Mouse (Mus musculus): ENCODE measurements around the gene Hpcal4.
A peak's percentile ranks its signal among the peaks of the same experiment; 100 is the strongest.

Gene Hpcal4

GRCm38 (mm10) chr4:123201186-123202093, 18.4 kb downstream of the Hpcal4 start, which contains the start of gene Nt5c1a:
Nt5c1a (plus strand) TSS chr4:123201504.
- no peak for DNase-seq (ENCODE audit: low spot score)

GRCm38 (mm10) chr4:123202094-123202420, 19.0 kb downstream of the Hpcal4 start:
- no peak for DNase-seq (ENCODE audit: low spot score)

- no peak for DNase-seq (ENCODE audit: low spot score)
Observed at GRCm38 (mm10) chr4:123207337-123207736, 24.3 kb downstream of the Hpcal4 start.

- no peak for DNase-seq (ENCODE audit: low spot score)
Observed at GRCm38 (mm10) chr4:123210996-123211395, 28.0 kb downstream of the Hpcal4 start.

- no peak for DNase-seq (ENCODE audit: low spot score)
Observed at GRCm38 (mm10) chr4:123211453-123211852, 28.4 kb downstream of the Hpcal4 start.

GRCm38 (mm10) chr4:123212330-123212729, 29.3 kb downstream of the Hpcal4 start:
- DNase-seq (ENCODE audit: low spot score): no peak

GRCm38 (mm10) chr4:123213975-123214374, 30.9 kb downstream of the Hpcal4 start:
- no peak for DNase-seq (ENCODE audit: low spot score)

- DNase-seq (ENCODE audit: low spot score): no peak
Observed at GRCm38 (mm10) chr4:123215367-123215766, 32.3 kb downstream of the Hpcal4 start.

- DNase-seq (ENCODE audit: low spot score): peak; percentile 46
Observed at GRCm38 (mm10) chr4:123216782-123217181, 33.8 kb downstream of the Hpcal4 start.

- DNase-seq (ENCODE audit: low spot score): peak; percentile 63
Observed at GRCm38 (mm10) chr4:123219720-123220357, 36.8 kb downstream of the Hpcal4 start.

- no peak for DNase-seq (ENCODE audit: low spot score)
Observed at GRCm38 (mm10) chr4:123220637-123221036, 37.6 kb downstream of the Hpcal4 start.

GRCm38 (mm10) chr4:123223309-123223708, 40.3 kb downstream of the Hpcal4 start:
- DNase-seq (ENCODE audit: low spot score): peak; percentile 14

- DNase-seq (ENCODE audit: low spot score): peak; percentile 32
Observed at GRCm38 (mm10) chr4:123225718-123226403, 42.8 kb downstream of the Hpcal4 start.

- peak; percentile 9 for DNase-seq (ENCODE audit: low spot score)
Observed at GRCm38 (mm10) chr4:123227707-123228106, 44.7 kb downstream of the Hpcal4 start.

- DNase-seq (ENCODE audit: low spot score): peak; percentile 42
Observed at GRCm38 (mm10) chr4:123228270-123228669, 45.2 kb downstream of the Hpcal4 start.

GRCm38 (mm10) chr4:123229166-123229565, 46.1 kb downstream of the Hpcal4 start:
- DNase-seq (ENCODE audit: low spot score): no peak

GRCm38 (mm10) chr4:123232841-123233240, 49.8 kb downstream of the Hpcal4 start:
- DNase-seq (ENCODE audit: low spot score): no peak

- DNase-seq (ENCODE audit: low spot score): no peak
Observed at GRCm38 (mm10) chr4:123233492-123234084, 50.6 kb downstream of the Hpcal4 start, which contains the start of gene Heyl. Heyl (plus strand) TSS chr4:123233556.

- no peak for DNase-seq (ENCODE audit: low spot score)
Observed at GRCm38 (mm10) chr4:123235835-123236430, 52.9 kb downstream of the Hpcal4 start.

- DNase-seq (ENCODE audit: low spot score): no peak
Observed at GRCm38 (mm10) chr4:123236431-123237031, 53.5 kb downstream of the Hpcal4 start.
